ENCODE assay signal across 15 mouse cellular contexts in the genomic region with DNA sequence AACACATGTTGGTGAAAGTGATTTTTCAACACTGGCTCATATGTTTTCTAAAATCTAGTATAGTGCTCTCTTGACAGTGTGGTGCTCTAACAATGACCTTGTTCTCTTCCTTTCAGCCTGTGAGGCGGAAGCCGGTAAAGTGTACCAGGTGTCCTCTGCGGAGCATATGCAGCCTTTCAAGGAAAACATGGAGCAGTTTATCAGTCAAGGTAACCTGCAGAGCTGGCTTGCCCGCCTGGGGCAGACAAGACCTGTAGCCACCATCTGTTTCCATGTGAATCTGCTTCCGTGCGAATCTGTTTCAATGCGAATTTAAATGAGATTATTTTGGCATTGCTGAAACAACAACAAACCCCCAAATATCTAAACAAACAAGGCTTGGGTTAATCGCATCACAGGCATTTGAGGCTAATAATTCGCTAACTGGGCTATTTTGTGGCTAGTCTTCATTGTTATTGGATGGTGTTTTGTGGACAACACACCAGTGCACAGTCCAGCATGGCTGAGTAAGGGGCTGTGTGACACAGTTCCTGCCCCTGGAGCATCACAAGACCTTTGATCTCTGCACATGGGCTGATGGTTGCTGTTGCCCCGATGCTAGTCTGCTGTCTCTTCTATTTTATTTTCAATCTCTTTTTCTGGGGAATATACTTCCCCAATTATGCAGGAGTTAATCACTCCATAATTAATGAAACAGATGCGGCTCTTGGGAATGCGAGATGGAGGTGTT.
DNase-seq lines count a peak whose midpoint lies in the region; ATAC-seq and TF ChIP-seq lines count a peak whose summit lies in the region.
"Had no signal": no experiment of that assay in that cellular context is flagged by ENCODE, and none has a peak within 500 bp of the region (broad histone marks: within the 10 kb centered on the region; RNA-seq: fewer than 3 reads in every experiment).

No protein-coding gene starts in this region.

- no peak for TF ChIP-seq CTCF in brain, embryonic 14.5 days (IDR thresholded peaks at IDR 0.05; ENCODE audit: borderline replicate concordance, extremely low read depth, insufficient read depth, insufficient read length)

- H3K9ac ChIP-seq in forebrain, embryonic 15.5 days (replicated peaks), result no peak overlapping the region
- no peak overlapping the region for H3K9ac ChIP-seq in hindbrain, embryonic 14.5 days
- no peak overlapping the region for H3K9ac ChIP-seq in liver, embryonic 11.5 days (ENCODE audit: low read depth, low read length)

- H3K36me3 ChIP-seq in forebrain, embryonic 15.5 days, result no peaks in the 10 kb centered on the region
- peaks cover 11% of the 10 kb centered on the region; the same call in 1 of the 2 replicates for H3K36me3 ChIP-seq in forebrain, embryonic 10.5 days (replicated peaks)
- peaks cover 14% of the 10 kb centered on the region for H3K36me3 ChIP-seq in hindbrain, embryonic 14.5 days (replicated peaks; ENCODE audit: control insufficient read depth, insufficient read depth)
- H3K36me3 ChIP-seq in liver, embryonic 11.5 days (ENCODE audit: control insufficient read depth, insufficient read depth, low read length), result no peaks in the 10 kb centered on the region
- H3K36me3 ChIP-seq: embryonic facial prominence, embryonic 10.5 days had no signal

- peak; percentile 16; the same call in 1 of the 2 replicates for ATAC-seq in forebrain, embryonic 15.5 days (replicated peaks)
- ATAC-seq in hindbrain, embryonic 14.5 days (ENCODE audit: low FRiP score), result peak; percentile 62; the same call in 1 of the 2 replicates
- ATAC-seq in megakaryocyte, adult 5-6 weeks (ENCODE audit: poor library complexity, severe bottlenecking), result no peak
- no peak for ATAC-seq in liver, embryonic 11.5 days (replicated peaks; ENCODE audit: low FRiP score)

- no peaks in the 10 kb centered on the region for H3K4me1 ChIP-seq in forebrain, embryonic 15.5 days
- H3K4me1 ChIP-seq in forebrain, embryonic 10.5 days, result no peaks in the 10 kb centered on the region
- H3K4me1 ChIP-seq in hindbrain, embryonic 14.5 days (replicated peaks; ENCODE audit: control insufficient read depth, insufficient read depth, low read length), result no peaks in the 10 kb centered on the region
- no peaks in the 10 kb centered on the region for H3K4me1 ChIP-seq in liver, embryonic 11.5 days (replicated peaks; ENCODE audit: control insufficient read depth, insufficient read depth, low read length)
- H3K4me1 ChIP-seq: embryonic facial prominence, embryonic 10.5 days had no signal

- H3K9me3 ChIP-seq in forebrain, embryonic 15.5 days, result no peaks in the 10 kb centered on the region
- no peaks in the 10 kb centered on the region for H3K9me3 ChIP-seq in forebrain, embryonic 10.5 days
- no peaks in the 10 kb centered on the region for H3K9me3 ChIP-seq in hindbrain, embryonic 14.5 days (ENCODE audit: control insufficient read depth, low read length)
- H3K9me3 ChIP-seq in liver, embryonic 11.5 days (ENCODE audit: control insufficient read depth, low read length), result no peaks in the 10 kb centered on the region
- H3K9me3 ChIP-seq: embryonic facial prominence, embryonic 10.5 days had no signal

- no peak for DNase-seq in forebrain, embryonic 10.5 days (ENCODE audit: extremely low spot score, low spot score)
- DNase-seq in brain, embryonic 14.5 days (ENCODE audit: low read depth), result peak; percentile 23
- DNase-seq in cerebellum, adult 9-10 months, result peak; percentile 83
- no peak for DNase-seq in hindbrain, embryonic 14.5 days (ENCODE audit: low spot score)
- no peak for DNase-seq in liver, embryonic 11.5 days (ENCODE audit: low spot score)
- DNase-seq: kidney, adult 18-20 months; kidney, postnatal 14 days; retina, postnatal 1 day; right cerebral cortex, postnatal 4 days; thymus, postnatal 36 days had no signal

- no peak for TF ChIP-seq POLR2A in brain, embryonic 14.5 days (IDR thresholded peaks at IDR 0.05; ENCODE audit: borderline replicate concordance, extremely low read depth, insufficient read depth, insufficient read length, poor library complexity, severe bottlenecking)

- no peak overlapping the region for H3K4me3 ChIP-seq in forebrain, embryonic 15.5 days
- no peak overlapping the region for H3K4me3 ChIP-seq in forebrain, embryonic 10.5 days
- H3K4me3 ChIP-seq in hindbrain, embryonic 14.5 days (replicated peaks; ENCODE audit: low read length), result no peak overlapping the region
- no peak overlapping the region for H3K4me3 ChIP-seq in liver, embryonic 11.5 days (ENCODE audit: low read depth, low read length)
- H3K4me3 ChIP-seq: embryonic facial prominence, embryonic 10.5 days; erythroblast, embryonic 14.5 days had no signal

- no peak overlapping the region for H3K27ac ChIP-seq in forebrain, embryonic 15.5 days (replicated peaks)
- H3K27ac ChIP-seq in forebrain, embryonic 10.5 days, result no peak overlapping the region
- H3K27ac ChIP-seq in hindbrain, embryonic 14.5 days, result no peak overlapping the region
- H3K27ac ChIP-seq in liver, embryonic 11.5 days (ENCODE audit: low read depth, low read length), result no peak overlapping the region
- H3K27ac ChIP-seq: embryonic facial prominence, embryonic 10.5 days had no signal

- no peak overlapping the region for H3K4me2 ChIP-seq in forebrain, embryonic 15.5 days (replicated peaks)
- H3K4me2 ChIP-seq in hindbrain, embryonic 14.5 days (replicated peaks), result no peak overlapping the region
- H3K4me2 ChIP-seq in liver, embryonic 11.5 days, result no peak overlapping the region

- whole genome bisulfite sequencing in forebrain, embryonic 15.5 days, result 73% methylated on average over 12 of the region's 12 CpGs
- 92% methylated on average over 12 of the region's 12 CpGs for WGBS in forebrain, embryonic 10.5 days
- 78% methylated on average over 12 of the region's 12 CpGs for WGBS in hindbrain, embryonic 14.5 days
- 92% methylated on average over 12 of the region's 12 CpGs for WGBS in liver, embryonic 11.5 days

- no peaks in the 10 kb centered on the region for H3K27me3 ChIP-seq in forebrain, embryonic 15.5 days
- no peaks in the 10 kb centered on the region for H3K27me3 ChIP-seq in forebrain, embryonic 10.5 days (ENCODE audit: poor library complexity, severe bottlenecking)
- no peaks in the 10 kb centered on the region for H3K27me3 ChIP-seq in hindbrain, embryonic 14.5 days (ENCODE audit: control insufficient read depth, insufficient read depth, low read length)
- no peaks in the 10 kb centered on the region for H3K27me3 ChIP-seq in liver, embryonic 11.5 days (replicated peaks; ENCODE audit: control insufficient read depth, insufficient read depth, low read length)
- H3K27me3 ChIP-seq: CH12.LX had no signal

Comparison
In these comparisons a context has a peak if more than half of its experiments do, and no peak if none do; other contexts are left out.
1. ATAC-seq: peak in forebrain, embryonic 15.5 days (single experiment) and hindbrain, embryonic 14.5 days (single experiment); none in megakaryocyte, adult 5-6 weeks (single experiment) and liver, embryonic 11.5 days (single experiment).
2. DNase-seq: peak in brain, embryonic 14.5 days (single experiment) and cerebellum, adult 9-10 months (single experiment); none in forebrain, embryonic 10.5 days (single experiment), hindbrain, embryonic 14.5 days (single experiment) and liver, embryonic 11.5 days (single experiment).